Mouse (Mus musculus) telencephalon, adult 2 months (tissue): Measurements from ENCODE around the gene Micu2.

Experiments used
- DNase-seq: peaks from one replicate; pipeline ENCODE4 v3.0.0-alpha.2; 2011; ENCODE audit warnings: low read depth, low spot score

The Micu2 gene

GRCm38 (mm10) chr14:57998526-57999401 lies at the start of gene Micu2:
TSS of gene Micu2 (minus strand) at chr14:57999262.
- peak; percentile 73 for DNase-seq

GRCm38 (mm10) chr14:58046639-58047284 lies 47.7 kb upstream of the Micu2 start:
- DNase-seq: no peak

DNA sequence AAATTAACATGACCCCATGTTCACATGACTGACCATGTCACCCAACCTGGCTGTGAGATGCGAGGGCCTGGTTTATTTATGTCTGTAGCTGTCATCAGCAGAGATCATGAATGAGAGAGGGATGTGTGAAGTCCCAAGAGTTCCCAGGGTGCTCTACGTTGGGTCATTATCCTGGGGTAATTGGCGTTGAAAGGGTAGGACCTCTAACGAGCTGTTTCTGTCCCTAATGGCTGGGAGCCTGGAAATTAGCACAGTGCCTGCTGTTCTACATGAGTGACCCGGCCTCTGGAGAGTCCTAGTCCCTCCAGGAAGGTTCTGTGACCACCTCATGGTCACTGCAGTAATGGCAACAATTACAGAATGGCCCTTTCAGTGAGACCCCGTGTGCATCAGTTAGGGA lies 37.1 kb upstream of the Micu2 start:
- DNase-seq: no peak

DNA sequence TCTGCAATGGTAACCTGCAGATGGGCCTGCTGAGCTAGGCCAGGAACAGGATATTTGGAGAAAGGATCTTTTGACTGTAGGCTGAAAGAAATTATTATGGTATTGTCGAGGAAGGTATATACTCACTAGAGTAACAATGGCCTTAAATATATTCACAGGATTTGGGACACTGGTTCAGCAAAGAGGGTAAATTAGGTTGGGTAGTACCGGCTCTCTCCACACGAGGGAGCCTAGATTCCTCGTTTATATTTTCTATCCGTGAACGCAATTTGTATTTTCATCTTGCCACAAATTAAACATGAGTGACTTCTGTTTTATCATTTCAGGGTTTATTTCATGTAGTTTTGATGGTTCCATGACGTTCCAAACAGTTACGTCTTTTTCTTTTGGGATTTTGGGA lies 35.5 kb upstream of the Micu2 start:
- DNase-seq: peak; percentile 29

DNA sequence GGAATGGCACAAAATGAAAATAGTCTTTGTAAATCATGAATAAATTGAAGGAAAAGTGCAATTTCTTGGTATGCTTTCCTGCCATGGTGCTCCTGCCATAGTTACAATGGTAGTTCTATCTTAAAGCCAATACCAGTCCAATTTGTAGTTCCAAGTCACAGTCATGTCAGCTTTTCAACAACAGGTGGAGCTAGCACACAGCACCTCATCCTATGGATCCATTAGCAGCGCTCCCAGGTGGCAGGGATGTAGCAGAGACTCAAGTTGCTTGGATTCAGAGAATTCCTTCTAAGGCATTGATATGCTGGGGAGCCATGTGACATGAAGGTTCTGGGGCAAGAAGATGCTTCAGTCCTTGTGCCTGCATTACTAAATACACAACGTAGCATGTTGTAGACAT lies 19.8 kb upstream of the Micu2 start:
- DNase-seq: no peak

- no peak for DNase-seq
These were observed 4.8 kb upstream of the Micu2 start for GRCm38 (mm10) chr14:58003852-58004251.

GRCm38 (mm10) chr14:58002161-58002560 lies 3.1 kb upstream of the Micu2 start:
- no peak for DNase-seq

DNA sequence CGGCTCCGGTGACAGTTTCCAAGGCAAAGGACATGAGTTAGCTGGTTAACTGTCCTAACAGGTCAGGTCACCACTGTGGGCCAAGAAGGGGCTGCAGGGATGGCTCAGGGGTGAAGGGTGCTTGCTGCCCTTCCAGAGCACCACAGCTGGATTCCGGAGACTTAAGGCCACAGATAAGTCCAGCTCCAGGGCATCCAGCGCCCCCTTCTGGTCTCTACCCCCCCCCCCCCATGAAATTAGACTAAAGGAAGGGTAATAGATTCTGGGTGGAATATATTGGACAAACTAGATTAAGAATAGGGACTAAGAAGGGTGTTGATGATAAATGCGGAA lies 306 bp upstream of the Micu2 start:
- no peak for DNase-seq

DNA sequence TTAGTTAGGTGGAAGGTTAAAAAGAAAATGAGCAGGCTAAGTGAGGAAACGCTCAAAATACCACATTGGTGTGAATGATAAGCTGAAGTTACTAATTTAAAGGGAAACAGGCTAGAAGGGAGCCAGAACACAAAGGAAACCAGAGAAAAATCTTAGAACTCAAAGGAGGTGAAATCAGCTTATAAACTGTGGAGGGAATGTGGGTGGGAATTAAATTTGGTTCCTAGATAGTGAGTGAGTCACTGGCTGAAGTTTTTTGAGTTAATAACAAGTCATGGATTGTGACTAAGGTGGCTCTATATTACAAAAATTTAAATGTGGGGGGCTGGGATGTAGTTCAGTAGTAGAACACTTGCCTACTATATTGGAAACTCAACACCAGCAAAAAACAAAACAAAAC lies 1.6 kb downstream of the Micu2 start:
- peak; percentile 34 for DNase-seq

- DNase-seq: no peak
These were observed 2.9 kb downstream of the Micu2 start for GRCm38 (mm10) chr14:57996210-57996609.

DNA sequence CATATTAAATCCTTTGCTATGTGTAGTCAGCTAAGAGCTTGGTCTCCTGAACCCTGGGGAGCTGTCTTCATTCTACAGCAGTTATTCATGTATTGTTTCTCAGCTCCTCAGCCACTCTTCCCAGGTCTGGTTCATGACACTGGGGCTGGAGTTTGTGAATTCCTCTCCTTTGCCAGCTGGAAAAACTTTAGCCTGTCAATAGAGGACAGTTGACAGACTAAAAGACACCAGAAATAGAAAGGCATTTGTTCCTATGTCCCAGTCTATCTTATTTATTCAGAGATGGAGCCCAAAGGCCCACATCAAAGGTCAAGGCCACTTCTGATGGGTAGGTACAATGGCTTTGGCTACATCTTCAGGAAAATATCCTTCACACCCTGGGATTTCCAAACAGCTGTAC lies 7.3 kb downstream of the Micu2 start:
- no peak for DNase-seq

- DNase-seq: no peak
These were observed 9.9 kb downstream of the Micu2 start for GRCm38 (mm10) chr14:57989162-57989561.

GRCm38 (mm10) chr14:57985780-57986179 lies 13.3 kb downstream of the Micu2 start:
- DNase-seq: no peak

GRCm38 (mm10) chr14:57982450-57982849 lies 16.6 kb downstream of the Micu2 start:
- no peak for DNase-seq

DNA sequence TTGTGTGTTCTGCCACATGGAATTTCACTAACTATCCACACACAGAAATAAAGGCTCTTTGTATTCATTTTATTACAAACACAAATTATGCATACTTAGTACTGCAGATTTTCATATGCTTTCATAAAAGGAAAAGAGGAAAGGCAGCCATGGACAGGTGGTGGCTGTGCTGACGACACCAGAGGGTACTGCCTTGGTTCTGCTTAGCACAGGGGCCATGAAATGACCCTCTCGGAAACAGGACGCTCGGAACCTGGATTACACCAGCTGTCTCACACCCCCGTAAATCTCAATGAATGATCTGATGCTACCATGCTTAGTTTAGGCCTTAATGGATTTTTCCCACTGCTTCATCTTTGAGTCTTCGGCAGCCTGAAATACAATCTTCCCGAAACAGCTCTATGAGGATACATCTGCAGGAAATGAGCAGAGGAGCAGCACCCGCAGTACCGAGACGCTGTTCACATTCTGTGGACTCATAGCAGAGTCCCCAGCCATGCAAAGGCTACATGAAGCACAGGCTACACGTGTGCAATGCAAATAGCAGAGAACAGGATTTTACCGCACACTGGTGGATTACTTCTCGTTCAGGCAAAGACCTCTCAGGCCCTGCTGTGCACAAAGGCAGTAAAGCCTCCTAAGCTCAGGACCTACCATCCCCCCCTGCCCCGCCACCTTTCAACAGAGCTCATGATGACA lies 17.2 kb downstream of the Micu2 start:
- DNase-seq: no peak

DNA sequence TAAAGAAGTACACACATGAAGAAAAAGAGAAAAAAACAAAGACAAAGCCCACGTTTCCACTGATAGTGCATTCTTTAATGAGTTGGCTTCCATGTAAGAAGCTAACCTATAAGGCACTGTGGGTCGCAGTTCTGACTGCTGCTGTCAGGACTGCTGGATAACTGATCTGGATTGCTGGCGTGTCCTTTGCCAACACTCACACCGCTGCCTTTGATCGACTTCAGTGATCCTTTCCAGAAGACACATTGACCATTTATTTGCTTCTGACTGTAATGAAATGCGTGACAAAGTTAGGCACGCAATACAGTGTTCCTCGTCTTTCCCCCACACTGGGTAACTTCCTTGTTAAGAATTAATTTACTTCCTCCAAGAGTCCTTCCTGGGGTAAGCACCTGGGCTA lies 18.3 kb downstream of the Micu2 start:
- no peak for DNase-seq

GRCm38 (mm10) chr14:57980179-57980578 lies 18.9 kb downstream of the Micu2 start:
- DNase-seq: no peak

DNA sequence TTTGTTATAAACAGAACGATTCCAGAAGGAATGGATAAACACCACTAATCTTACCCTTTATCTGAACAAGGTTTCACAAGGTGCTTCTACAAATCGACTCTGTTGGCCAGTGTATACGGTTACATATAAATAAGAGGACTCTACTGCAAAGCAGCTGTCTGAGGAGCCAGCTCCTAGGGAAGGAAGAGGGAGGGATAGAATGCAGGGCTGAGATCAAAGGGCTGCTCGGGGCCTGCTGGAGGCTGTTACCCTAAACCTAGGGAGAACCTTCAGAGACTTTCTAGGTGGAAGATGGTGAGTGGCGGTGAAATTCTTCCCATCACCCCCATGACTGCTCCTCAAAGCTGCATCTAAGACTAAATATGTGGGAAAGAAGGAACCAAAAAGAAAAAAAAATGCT lies 20.9 kb downstream of the Micu2 start:
- no peak for DNase-seq

DNA sequence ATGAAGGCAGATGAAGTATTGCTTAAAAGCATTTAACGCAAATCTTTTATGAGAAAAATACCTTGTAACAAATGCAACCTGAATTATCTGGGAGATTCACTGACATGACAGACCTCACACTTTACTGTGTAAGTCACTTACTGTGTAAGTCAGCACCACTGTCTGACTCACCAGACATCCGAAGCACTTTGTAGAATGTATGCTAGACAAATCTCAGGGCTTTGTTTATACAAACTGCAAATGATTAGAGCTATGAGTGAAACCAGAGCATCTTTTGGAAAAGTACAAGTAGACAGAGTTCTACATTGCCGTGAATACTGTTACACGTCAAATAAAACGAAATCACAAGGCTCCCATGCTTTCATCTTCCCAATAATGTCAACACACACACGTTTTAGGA lies 23.4 kb downstream of the Micu2 start:
- no peak for DNase-seq

- DNase-seq: no peak
These were observed 27.0 kb downstream of the Micu2 start for GRCm38 (mm10) chr14:57971986-57972525.

- DNase-seq: no peak
These were observed 30.2 kb downstream of the Micu2 start for GRCm38 (mm10) chr14:57968873-57969272.

DNA sequence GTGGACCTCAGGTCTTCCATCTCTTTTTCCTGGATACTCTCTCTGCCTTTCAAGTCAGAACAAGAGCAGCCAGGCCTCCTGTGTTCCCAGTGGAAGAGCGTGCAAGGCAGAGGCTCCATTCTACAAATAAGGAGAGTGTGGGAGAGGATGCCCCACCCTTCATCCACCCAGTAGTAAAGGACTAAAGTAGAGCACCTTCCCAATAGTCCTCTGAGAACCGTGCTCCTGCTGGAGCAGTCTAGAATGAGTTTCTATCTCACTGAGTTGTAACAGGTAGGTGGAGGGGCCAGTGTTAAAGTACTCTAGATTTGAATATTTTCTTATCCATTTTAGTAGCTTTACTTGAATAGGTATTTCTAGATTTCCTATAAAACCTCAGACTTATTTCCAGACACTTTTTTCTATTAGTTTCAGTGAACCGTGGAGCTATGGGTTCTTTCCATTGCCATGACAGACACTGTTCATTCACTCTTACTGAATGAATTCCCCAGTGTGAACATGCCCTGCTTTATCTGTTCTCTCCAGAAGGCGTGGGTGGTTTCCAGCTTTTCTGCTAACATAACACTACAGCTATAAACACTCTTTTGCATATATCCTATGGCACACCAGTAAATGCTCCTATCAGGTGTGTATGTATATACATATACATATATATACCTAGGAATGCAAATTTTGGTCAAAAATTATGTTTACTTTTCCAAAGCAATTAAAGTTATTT lies 31.8 kb downstream of the Micu2 start:
- DNase-seq: no peak
